Mouse (Mus musculus): ENCODE results near the gene St6galnac1. TPM values are rescaled to one million over a fixed set of nuclear protein-coding genes. Genes with fewer than 3 reads are reported as not detected.

The St6galnac1 gene
- total and polyA plus RNA-seq, 3 experiments: not detected

DNA sequence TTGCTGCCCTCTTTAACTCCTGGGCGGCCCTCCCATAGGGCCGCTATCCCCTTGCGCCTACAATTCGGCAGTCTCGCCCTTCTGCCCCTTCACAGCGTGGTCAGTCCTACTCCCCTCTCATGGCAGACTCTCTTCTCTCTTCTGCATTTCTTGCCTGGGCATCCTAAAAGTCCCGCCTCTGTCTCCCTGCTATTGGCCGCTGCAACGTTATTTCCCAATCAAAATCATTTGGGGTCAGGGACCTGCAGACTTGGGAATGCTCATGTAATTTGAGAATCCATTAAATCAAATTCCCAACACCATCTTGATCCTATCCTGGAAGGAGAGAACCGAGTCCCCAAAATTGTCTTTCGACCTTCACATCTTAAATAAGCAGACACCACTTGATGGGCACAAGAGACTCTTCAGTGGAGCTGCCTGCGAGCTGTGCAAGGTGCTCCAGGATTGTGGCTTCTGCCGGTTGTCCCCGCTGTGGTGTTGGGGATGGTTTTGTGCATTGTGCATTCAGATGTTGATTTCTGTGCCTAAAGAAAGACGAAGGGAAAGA lies 54.9 kb downstream of the St6galnac1 start:
- DNase-seq: no peak
- Histone ChIP-seq H3K4me3 (no peak overlapping the region), H3K27ac (no peak overlapping the region), H3K9ac (ENCODE audit: low read depth, low read length) (no peak overlapping the region), H3K4me1 (ENCODE audit: control insufficient read depth, insufficient read depth, low read length) (peaks cover 5% of the 10 kb centered on the region), H3K36me3 (ENCODE audit: control insufficient read depth, insufficient read depth, low read length) (no peaks in the 10 kb centered on the region), H3K79me2 (replicated peaks; ENCODE audit: control insufficient read depth, insufficient read depth, low read length) (no peaks in the 10 kb centered on the region), H3K27me3 (ENCODE audit: control insufficient read depth, insufficient read depth, low read length) (no peaks in the 10 kb centered on the region)
- WGBS: 88% methylated on average over 15 of the region's 15 CpGs
- intact Hi-C loops (cut with DNase I): no loop called here
- no peak for TF ChIP-seq EP300 (IDR thresholded peaks at IDR 0.05; ENCODE audit: insufficient read depth, low read depth, low read length)

Other genes starting within 250 kb of the St6galnac1 start
- 1 to 10 TPM in 1 of 2 experiments, under 1 TPM in 1; 0.98 to 1.1 TPM for gene Sphk1, start 244.6 kb downstream of the St6galnac1 start, total RNA-seq (2021)
- gene Sphk1, start 244.6 kb downstream of the St6galnac1 start, polyA plus RNA-seq (2012; rRNA removed): 3.2 and 3.3 TPM in 2 replicates
- gene Ube2o, start 194.1 kb downstream of the St6galnac1 start, total RNA-seq (2021): 10 to 100 TPM; 24.8 to 36.3 TPM
- gene Ube2o, start 194.1 kb downstream of the St6galnac1 start, polyA plus RNA-seq (2012; rRNA removed): 22.6 and 26.4 TPM in 2 replicates
- not detected for gene Aanat, start 189.1 kb downstream of the St6galnac1 start, total RNA-seq (2021)
- gene Aanat, start 189.1 kb downstream of the St6galnac1 start, polyA plus RNA-seq (2012; rRNA removed): not detected in 2 replicates
- gene Rhbdf2, start 148.5 kb downstream of the St6galnac1 start, total RNA-seq (2021): 10 to 100 TPM; 10.8 to 11.2 TPM
- gene Rhbdf2, start 148.5 kb downstream of the St6galnac1 start, polyA plus RNA-seq (2012; rRNA removed): 19.2 and 22.3 TPM in 2 replicates
- gene Prcd, start 122.0 kb downstream of the St6galnac1 start, total RNA-seq (2021): 1 to 10 TPM; 1.1 to 1.3 TPM
- 0.76 and 1.1 TPM in 2 replicates for gene Prcd, start 122.0 kb downstream of the St6galnac1 start, polyA plus RNA-seq (2012; rRNA removed)
- gene Cygb, start 121.2 kb downstream of the St6galnac1 start, total RNA-seq (2021): 10 to 100 TPM; 42.5 to 50.3 TPM
- gene Cygb, start 121.2 kb downstream of the St6galnac1 start, polyA plus RNA-seq (2012; rRNA removed): 55.0 and 66.1 TPM in 2 replicates
- gene Mxra7, start 52.5 kb upstream of the St6galnac1 start, total RNA-seq (2021): 10 to 100 TPM; 15.1 to 19.4 TPM
- 10.4 and 15.6 TPM in 2 replicates for gene Mxra7, start 52.5 kb upstream of the St6galnac1 start, polyA plus RNA-seq (2012; rRNA removed)
- gene Mettl23, start 67.8 kb upstream of the St6galnac1 start, total RNA-seq (2021): 10 to 100 TPM; 38.3 to 40.5 TPM
- gene Mettl23, start 67.8 kb upstream of the St6galnac1 start, polyA plus RNA-seq (2012; rRNA removed): 34.3 and 59.4 TPM in 2 replicates
- gene Jmjd6, start 67.9 kb upstream of the St6galnac1 start, total RNA-seq (2021): 10 to 100 TPM; 34.1 to 37.4 TPM
- gene Jmjd6, start 67.9 kb upstream of the St6galnac1 start, polyA plus RNA-seq (2012; rRNA removed): 14.6 and 20.9 TPM in 2 replicates
- gene Mfsd11, start 76.9 kb upstream of the St6galnac1 start, total RNA-seq (2021): 10 to 100 TPM; 29.9 to 33.5 TPM
- gene Mfsd11, start 76.9 kb upstream of the St6galnac1 start, polyA plus RNA-seq (2012; rRNA removed): 23.8 and 27.9 TPM in 2 replicates
- 100 to 1,000 TPM in 1 of 2 experiments, 10 to 100 TPM in 1; 91.4 to 104 TPM for gene Srsf2, start 77.6 kb upstream of the St6galnac1 start, total RNA-seq (2021)
- 158 and 165 TPM in 2 replicates for gene Srsf2, start 77.6 kb upstream of the St6galnac1 start, polyA plus RNA-seq (2012; rRNA removed)
- gene Mgat5b, start 143.4 kb upstream of the St6galnac1 start, total RNA-seq (2021): under 1 TPM; 0.10 to 0.11 TPM
- gene Mgat5b, start 143.4 kb upstream of the St6galnac1 start, polyA plus RNA-seq (2012; rRNA removed): 0.82 and 1.0 TPM in 2 replicates